Mouse (Mus musculus) liver, adult 2 months (tissue): ENCODE measurements at regions not wholly inside any gene's neighbourhood (a gene's known extent, or its start where the extent isn't known, plus 50 kb on each side); places are given as distances from the start of the nearest gene placed in this dataset.

Experiments used
- DNase-seq: peaks from one replicate; pipeline ENCODE4 v3.0.0-alpha.2; 2011; ENCODE audit warnings: low read depth, low spot score; ENCODE audit errors: extremely low read depth
- H3K27ac ChIP-seq: fragments of 200-500 bp; replicated peaks from 2 replicates; pipeline ENCODE4 v1.5.1; 2012; ENCODE audit warnings: low read depth, mild to moderate bottlenecking, control low read depth, inconsistent platforms, low read length; ENCODE audit not compliant: insufficient read depth
- H3K27me3 ChIP-seq: fragments of 200-500 bp; 2 replicates; pipeline ENCODE4 v1.6.1; 2012; ENCODE audit warnings: mild to moderate bottlenecking, moderate library complexity, low read length, inconsistent platforms; ENCODE audit not compliant: control insufficient read depth, insufficient read depth
- H3K36me3 ChIP-seq: fragments of 200-500 bp; 2 replicates; pipeline ENCODE4 v1.6.1; 2012; ENCODE audit warnings: low read length, inconsistent platforms; ENCODE audit not compliant: control insufficient read depth, insufficient read depth
- H3K4me1 ChIP-seq: fragments of 200-500 bp; 2 replicates; pipeline ENCODE4 v1.6.1; 2011; ENCODE audit warnings: low read length; ENCODE audit not compliant: control insufficient read depth, insufficient read depth
- H3K4me3 ChIP-seq: fragments of 200-500 bp; 2 replicates; pipeline ENCODE4 v1.5.1; 2011; ENCODE audit warnings: low read depth, mild to moderate bottlenecking, control low read depth, low read length, moderate library complexity; ENCODE audit not compliant: insufficient read depth
- H3K79me2 ChIP-seq: fragments of 200-500 bp; 2 replicates; pipeline ENCODE4 v1.6.1; 2012; ENCODE audit warnings: inconsistent platforms, mild to moderate bottlenecking, low read length, moderate library complexity; ENCODE audit not compliant: control insufficient read depth, insufficient read depth
- H3K9ac ChIP-seq: fragments of 200-500 bp; 2 replicates; pipeline ENCODE4 v1.6.1; 2012; ENCODE audit warnings: low read depth, mild to moderate bottlenecking, control low read depth, inconsistent platforms, low read length
- CTCF ChIP-seq: fragments of 200-500 bp; IDR thresholded peaks from 2 replicates; pipeline ENCODE4 v1.5.1; 2011; ENCODE audit warnings: low read depth, low read length, control low read depth
- POLR2A ChIP-seq: fragments of 200-500 bp; IDR thresholded peaks from 2 replicates; pipeline ENCODE4 v1.6.1; 2011; ENCODE audit warnings: low read length, control low read depth; ENCODE audit not compliant: insufficient read depth; ENCODE audit errors: extremely low read depth
- WGBS: fragments of 180-500 bp; shearing (Covaris S2); methylation state at CpG from one replicate; pipeline ENCODE4 v1.1.7; 2018; 5-methylcytosine and 5-hydroxymethylcytosine counted together

DNA sequence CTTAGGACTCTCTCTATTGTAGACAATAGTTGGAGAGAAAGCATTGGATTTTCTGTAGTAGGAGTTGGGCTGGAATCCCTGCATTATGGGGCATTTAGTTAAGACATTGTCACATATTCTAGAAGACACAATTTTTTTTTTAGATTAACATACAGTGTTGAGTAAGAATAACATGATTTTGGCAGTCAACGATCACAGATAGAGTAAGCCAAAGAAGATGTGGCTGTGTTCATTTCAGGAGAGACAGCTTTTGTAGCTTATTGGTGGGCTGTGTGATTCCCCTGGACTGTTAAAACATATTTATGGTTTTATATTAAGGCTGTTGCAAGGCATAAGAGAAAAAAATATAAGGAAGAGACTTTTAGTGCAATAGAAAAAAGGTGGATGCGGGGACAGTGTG, 307.6 kb downstream of the Sqor start:
- Histone ChIP-seq H3K79me2 (no peaks in the 10 kb centered on the region), H3K36me3 (no peaks in the 10 kb centered on the region), H3K27ac (no peak overlapping the region), H3K4me1 (no peaks in the 10 kb centered on the region), H3K9ac (no peak overlapping the region), H3K4me3 (no peak overlapping the region), H3K27me3 (no peaks in the 10 kb centered on the region)
- TF ChIP-seq POLR2A (no peak), CTCF (no peak)
- WGBS: 84% methylated on average over 2 of the region's 2 CpGs
- DNase-seq: no peak

GRCm38 (mm10) chr2:123073476-123074085, 308.5 kb downstream of the Sqor start:
- TF ChIP-seq POLR2A (no peak), CTCF (no peak)
- no peaks in the 10 kb centered on the region for H3K27me3 ChIP-seq
- DNase-seq: no peak

DNA sequence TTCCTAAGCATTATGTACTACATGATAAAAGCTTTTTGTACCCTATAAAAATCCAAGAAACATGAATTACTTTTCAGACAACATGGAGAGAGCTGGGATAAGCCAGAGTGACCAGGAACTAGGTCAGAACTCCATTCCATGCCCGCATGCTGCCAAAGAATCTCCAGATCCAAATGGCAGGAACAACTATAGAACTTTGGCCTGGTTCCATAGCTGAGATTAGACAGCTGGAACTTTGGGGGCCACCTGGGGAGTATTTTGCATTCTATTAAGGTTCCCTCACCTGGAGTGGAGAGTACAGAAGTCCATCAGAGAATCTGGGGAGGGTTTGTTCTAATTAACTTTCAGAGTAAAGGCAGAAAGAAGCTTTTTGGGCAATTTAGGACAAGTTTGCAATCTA, 327.7 kb downstream of the Sqor start:
- 84% methylated on average over 1 of the region's 1 CpGs for WGBS
- Histone ChIP-seq H3K36me3 (no peaks in the 10 kb centered on the region), H3K27me3 (no peaks in the 10 kb centered on the region), H3K4me3 (no peak overlapping the region), H3K27ac (no peak overlapping the region), H3K79me2 (no peaks in the 10 kb centered on the region), H3K9ac (no peak overlapping the region), H3K4me1 (no peaks in the 10 kb centered on the region)
- TF ChIP-seq CTCF (no peak), POLR2A (no peak)
- DNase-seq: no peak

More at GRCm38 (mm10) chr2:123073476-123074085, 308.5 kb downstream of the Sqor start:
- WGBS: 53% methylated on average over 4 of the region's 4 CpGs
- no peaks in the 10 kb centered on the region for H3K4me1 ChIP-seq
- H3K4me3 ChIP-seq: no peak overlapping the region
- no peaks in the 10 kb centered on the region for H3K36me3 ChIP-seq
- no peak overlapping the region for H3K27ac ChIP-seq
- no peaks in the 10 kb centered on the region for H3K79me2 ChIP-seq
- no peak overlapping the region for H3K9ac ChIP-seq

GRCm38 (mm10) chr2:123103530-123103929, 338.5 kb downstream of the Sqor start:
- Histone ChIP-seq H3K27ac (no peak overlapping the region), H3K9ac (no peak overlapping the region), H3K36me3 (no peaks in the 10 kb centered on the region), H3K4me3 (no peak overlapping the region), H3K79me2 (no peaks in the 10 kb centered on the region), H3K27me3 (no peaks in the 10 kb centered on the region), H3K4me1 (no peaks in the 10 kb centered on the region)
- WGBS: 65% methylated on average over 4 of the region's 4 CpGs
- DNase-seq: no peak
- TF ChIP-seq POLR2A (no peak), CTCF (no peak)

- H3K4me1 ChIP-seq: no peaks in the 10 kb centered on the region
- no peaks in the 10 kb centered on the region for H3K36me3 ChIP-seq
- DNase-seq: no peak
- H3K4me3 ChIP-seq: no peak overlapping the region
- H3K27ac ChIP-seq: no peak overlapping the region
- no peak overlapping the region for H3K9ac ChIP-seq
- 68% methylated on average over 2 of the region's 2 CpGs for WGBS
- TF ChIP-seq POLR2A: no peak
- no peak for TF ChIP-seq CTCF
- H3K79me2 ChIP-seq: no peaks in the 10 kb centered on the region
- H3K27me3 ChIP-seq: no peaks in the 10 kb centered on the region
These were observed 366.5 kb downstream of the Sqor start for GRCm38 (mm10) chr2:123131496-123131895.

- no peaks in the 10 kb centered on the region for H3K27me3 ChIP-seq
- no peaks in the 10 kb centered on the region for H3K79me2 ChIP-seq
- no peaks in the 10 kb centered on the region for H3K36me3 ChIP-seq
- no peak for TF ChIP-seq CTCF
- TF ChIP-seq POLR2A: no peak
- no peak overlapping the region for H3K9ac ChIP-seq
- no peak for DNase-seq
- no peak overlapping the region for H3K27ac ChIP-seq
- H3K4me3 ChIP-seq: no peak overlapping the region
- no peaks in the 10 kb centered on the region for H3K4me1 ChIP-seq
These were observed 388.1 kb downstream of the Sqor start for GRCm38 (mm10) chr2:123153170-123153569.
